ENCODE assay signal across 16 mouse cellular contexts in the genomic region with DNA sequence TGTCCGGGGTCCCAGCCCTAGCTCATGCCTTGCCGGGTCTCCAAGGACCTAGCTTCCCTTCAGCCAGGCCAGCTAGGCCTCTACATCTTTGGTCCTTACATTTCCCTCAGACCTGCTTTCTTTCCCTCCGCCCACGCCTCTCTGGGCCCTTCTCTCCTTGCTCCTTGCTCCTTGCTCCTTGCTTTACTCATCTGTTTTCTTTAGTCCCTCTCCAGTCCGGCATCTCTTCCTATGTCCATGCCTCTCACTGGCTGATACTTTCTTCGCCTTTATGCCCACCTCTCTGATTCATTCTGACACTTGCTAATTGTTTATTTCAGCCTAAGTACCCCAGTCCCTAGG. TPM values are rescaled to one million over a fixed set of nuclear protein-coding genes. Genes with fewer than 3 reads are reported as not detected.
DNase-seq lines count a peak whose midpoint lies in the region; ATAC-seq and TF ChIP-seq lines count a peak whose summit lies in the region.
"Had no signal": no experiment of that assay in that cellular context is flagged by ENCODE, and none has a peak within 500 bp of the region (broad histone marks: within the 10 kb centered on the region; RNA-seq: fewer than 3 reads in every experiment).

No protein-coding gene starts in this region.

- no peak for DNase-seq in forebrain, embryonic 14.5 days (ENCODE audit: low spot score)
- no peak for DNase-seq in liver
- DNase-seq in embryonic facial prominence, embryonic 10.5 days (ENCODE audit: low spot score), result no peak
- no peak for DNase-seq in left cerebral cortex, adult 2 months (ENCODE audit: extremely low spot score in 1 of 2, low spot score in 2 of 2)
- DNase-seq in layer of hippocampus, adult 2 months (ENCODE audit: low spot score in 2 of 2), result no peak
- DNase-seq: adrenal gland, postnatal 36 days; cerebellum, adult 18-20 months; heart, postnatal 10 days; kidney, adult 9 months had no signal

- no peak overlapping the region for H3K27ac ChIP-seq in forebrain, embryonic 15.5 days (replicated peaks)
- H3K27ac ChIP-seq in forebrain, embryonic 14.5 days (ENCODE audit: low read depth, low read length), result no peak overlapping the region
- H3K27ac ChIP-seq in liver, embryonic 12.5 days, result no peak overlapping the region
- no peak overlapping the region for H3K27ac ChIP-seq in embryonic facial prominence, embryonic 10.5 days (replicated peaks)
- H3K27ac ChIP-seq in midbrain, embryonic 13.5 days, result peak overlapping the region; percentile 79
- H3K27ac ChIP-seq in left cerebral cortex, adult 2 months, result no peak overlapping the region
- H3K27ac ChIP-seq in layer of hippocampus, adult 2 months, result no peak overlapping the region
- H3K27ac ChIP-seq: liver, embryonic 14.5 days had no signal

- intact Hi-C loops in left cerebral cortex, adult 2 months (cut with DNase I), result no loop called here

- H3K36me3 ChIP-seq in forebrain, embryonic 15.5 days, result no peaks in the 10 kb centered on the region
- H3K36me3 ChIP-seq in forebrain, embryonic 14.5 days (ENCODE audit: control insufficient read depth, insufficient read depth, low read length), result no peaks in the 10 kb centered on the region
- no peaks in the 10 kb centered on the region for H3K36me3 ChIP-seq in liver, embryonic 12.5 days
- no peaks in the 10 kb centered on the region for H3K36me3 ChIP-seq in embryonic facial prominence, embryonic 10.5 days (replicated peaks)
- no peaks in the 10 kb centered on the region for H3K36me3 ChIP-seq in midbrain, embryonic 13.5 days

- H3K9me3 ChIP-seq in forebrain, embryonic 15.5 days, result no peaks in the 10 kb centered on the region
- H3K9me3 ChIP-seq in forebrain, embryonic 14.5 days (replicated peaks; ENCODE audit: control insufficient read depth, low read length), result no peaks in the 10 kb centered on the region
- H3K9me3 ChIP-seq in liver, embryonic 12.5 days (replicated peaks), result no peaks in the 10 kb centered on the region
- no peaks in the 10 kb centered on the region for H3K9me3 ChIP-seq in embryonic facial prominence, embryonic 10.5 days
- no peaks in the 10 kb centered on the region for H3K9me3 ChIP-seq in midbrain, embryonic 13.5 days

- no peak overlapping the region for H3K9ac ChIP-seq in forebrain, embryonic 15.5 days (replicated peaks)
- no peak overlapping the region for H3K9ac ChIP-seq in forebrain, embryonic 14.5 days (ENCODE audit: low read length)
- H3K9ac ChIP-seq in liver, embryonic 12.5 days, result no peak overlapping the region
- no peak overlapping the region for H3K9ac ChIP-seq in midbrain, embryonic 13.5 days (replicated peaks)
- H3K9ac ChIP-seq: liver, embryonic 14.5 days had no signal

- no peak for TF ChIP-seq CTCF in left cerebral cortex, adult 2 months (IDR thresholded peaks at IDR 0.05)
- no peak for TF ChIP-seq CTCF in layer of hippocampus, adult 2 months (conservative IDR thresholded peaks at IDR 0.05)

- peak overlapping the region; percentile 84; the same call in 1 of the 2 replicates for H3K4me2 ChIP-seq in forebrain, embryonic 15.5 days (replicated peaks)
- no peak overlapping the region for H3K4me2 ChIP-seq in forebrain, embryonic 14.5 days (ENCODE audit: low read length)
- peak overlapping the region; percentile 85; the same call in 1 of the 2 replicates for H3K4me2 ChIP-seq in liver, embryonic 12.5 days
- H3K4me2 ChIP-seq in midbrain, embryonic 13.5 days (replicated peaks), result peak overlapping the region; percentile 65; the same call in 1 of the 2 replicates

- H3K4me3 ChIP-seq in forebrain, embryonic 15.5 days, result no peak overlapping the region
- H3K4me3 ChIP-seq in forebrain, embryonic 14.5 days (ENCODE audit: low read depth, low read length), result no peak overlapping the region
- H3K4me3 ChIP-seq in liver, embryonic 12.5 days, result no peak overlapping the region
- peak overlapping the region; percentile 60; the same call in 1 of the 2 replicates for H3K4me3 ChIP-seq in embryonic facial prominence, embryonic 10.5 days
- H3K4me3 ChIP-seq in midbrain, embryonic 13.5 days (replicated peaks), result no peak overlapping the region
- no peak overlapping the region for H3K4me3 ChIP-seq in left cerebral cortex, adult 2 months
- H3K4me3 ChIP-seq in layer of hippocampus, adult 2 months, result no peak overlapping the region

- ATAC-seq in forebrain, embryonic 15.5 days (replicated peaks), result no peak
- no peak for ATAC-seq in forebrain, embryonic 14.5 days
- no peak for ATAC-seq in liver, embryonic 12.5 days
- no peak for ATAC-seq in midbrain, embryonic 13.5 days

- 20% methylated on average over 6 of the region's 6 CpGs for whole genome bisulfite sequencing in forebrain, embryonic 15.5 days
- 12% methylated on average over 6 of the region's 6 CpGs for WGBS in forebrain, embryonic 14.5 days
- whole genome bisulfite sequencing in liver, embryonic 12.5 days (ENCODE audit: insufficient replicate concordance), result 43% methylated on average over 6 of the region's 6 CpGs
- 7% methylated on average over 6 of the region's 6 CpGs for WGBS in embryonic facial prominence, embryonic 10.5 days
- WGBS in midbrain, embryonic 13.5 days, result 12% methylated on average over 6 of the region's 6 CpGs

- peaks cover 92% of the 10 kb centered on the region for H3K27me3 ChIP-seq in forebrain, embryonic 15.5 days
- peaks cover 86% of the 10 kb centered on the region for H3K27me3 ChIP-seq in forebrain, embryonic 14.5 days (replicated peaks; ENCODE audit: control insufficient read depth, insufficient read depth, low read length)
- peaks cover 96% of the 10 kb centered on the region for H3K27me3 ChIP-seq in liver, embryonic 12.5 days (replicated peaks)
- H3K27me3 ChIP-seq in embryonic facial prominence, embryonic 10.5 days (replicated peaks; ENCODE audit: low read depth, poor library complexity, severe bottlenecking), result peaks cover 100% of the 10 kb centered on the region
- peaks cover 99% of the 10 kb centered on the region for H3K27me3 ChIP-seq in midbrain, embryonic 13.5 days

- H3K4me1 ChIP-seq in forebrain, embryonic 15.5 days, result peaks cover 33% of the 10 kb centered on the region
- H3K4me1 ChIP-seq in forebrain, embryonic 14.5 days (ENCODE audit: control insufficient read depth, insufficient read depth, low read length), result peaks cover 11% of the 10 kb centered on the region
- peaks cover 49% of the 10 kb centered on the region for H3K4me1 ChIP-seq in liver, embryonic 12.5 days
- peaks cover 45% of the 10 kb centered on the region for H3K4me1 ChIP-seq in embryonic facial prominence, embryonic 10.5 days
- peaks cover 29% of the 10 kb centered on the region for H3K4me1 ChIP-seq in midbrain, embryonic 13.5 days (replicated peaks)

RNA-seq across cellular contexts. Expression of a gene that starts 2.7 kb away (rescaled TPM):
- 2.1 and 2.7 TPM in 2 replicates for polyA plus RNA-seq in forebrain, embryonic 15.5 days (2015; fragmentation: Nextera tagmentation; extraction: Ambion mirVana)
- 1.5 and 1.6 TPM in 2 replicates for polyA plus RNA-seq in forebrain, embryonic 14.5 days (2014; fragmentation: Nextera tagmentation; extraction: Ambion mirVana)
- 13.3 and 15.7 TPM in 2 replicates for polyA plus RNA-seq in liver, embryonic 12.5 days (2016; fragmentation: Nextera tagmentation; extraction: Ambion mirVana)
- 34.6 and 35.9 TPM in 2 replicates for polyA plus RNA-seq in embryonic facial prominence, embryonic 10.5 days (2016; fragmentation: Nextera tagmentation; extraction: Ambion mirVana)
- 25.7 and 38.1 TPM in 2 replicates for polyA plus RNA-seq in midbrain, embryonic 13.5 days (2015; fragmentation: Nextera tagmentation; extraction: Ambion mirVana)
- total RNA-seq in left cerebral cortex, adult 2 months (2021), result 1 to 10 TPM; 8.4 to 8.5 TPM
- total RNA-seq in layer of hippocampus, adult 2 months (2021), result 1 to 10 TPM; 6.8 to 7.7 TPM

RNA-seq across cellular contexts. Expression of a gene that starts 31.1 kb away (rescaled TPM):
- not detected in 2 replicates for polyA plus RNA-seq in forebrain, embryonic 15.5 days (2015; fragmentation: Nextera tagmentation; extraction: Ambion mirVana)
- polyA plus RNA-seq in forebrain, embryonic 14.5 days (2014; fragmentation: Nextera tagmentation; extraction: Ambion mirVana), result not detected in 2 replicates
- not detected in 2 replicates for polyA plus RNA-seq in liver, embryonic 12.5 days (2016; fragmentation: Nextera tagmentation; extraction: Ambion mirVana)
- polyA plus RNA-seq in embryonic facial prominence, embryonic 10.5 days (2016; fragmentation: Nextera tagmentation; extraction: Ambion mirVana), result not detected in 2 replicates
- polyA plus RNA-seq in midbrain, embryonic 13.5 days (2015; fragmentation: Nextera tagmentation; extraction: Ambion mirVana), result not detected in 2 replicates
- total RNA-seq in left cerebral cortex, adult 2 months (2021), result not detected
- total RNA-seq in layer of hippocampus, adult 2 months (2021), result not detected
- total RNA-seq: adrenal gland, postnatal 36 days; heart, postnatal 10 days; megakaryocyte progenitor cell, adult 5-6 weeks had no signal
- polyA plus RNA-seq: embryonic facial prominence, embryonic 14.5 days; liver, embryonic 14.5 days; small intestine, adult 2 months had no signal
